Mouse (Mus musculus) G1E (cell line): ENCODE measurements around the gene Scamp3.
"Not testable (repeated sequence)": the region's sequence is repeated elsewhere in the genome, so short reads cannot be mapped to it uniquely, and the experiment has no call there.

Source experiments
- CTCF ChIP-seq: IDR thresholded peaks from 2 replicates; pipeline ENCODE4 v1.5.1; 2012; ENCODE audit warnings: low read depth, low read length, inconsistent platforms, mixed read lengths
- GATA1 ChIP-seq: IDR thresholded peaks from 2 replicates; pipeline ENCODE4 v1.6.1; 2012; ENCODE audit warnings: borderline replicate concordance, low read length, inconsistent platforms, mixed read lengths
- POLR2AphosphoS5 ChIP-seq: IDR thresholded peaks from 2 replicates; pipeline ENCODE4 v1.6.1; 2012; ENCODE audit warnings: low read depth, low read length, inconsistent platforms; ENCODE audit not compliant: insufficient replicate concordance
- TAL1 ChIP-seq: conservative IDR thresholded peaks from 2 replicates; pipeline ENCODE4 v1.6.1; 2012; ENCODE audit warnings: low read depth, low read length, inconsistent platforms, mixed read lengths

DNA sequence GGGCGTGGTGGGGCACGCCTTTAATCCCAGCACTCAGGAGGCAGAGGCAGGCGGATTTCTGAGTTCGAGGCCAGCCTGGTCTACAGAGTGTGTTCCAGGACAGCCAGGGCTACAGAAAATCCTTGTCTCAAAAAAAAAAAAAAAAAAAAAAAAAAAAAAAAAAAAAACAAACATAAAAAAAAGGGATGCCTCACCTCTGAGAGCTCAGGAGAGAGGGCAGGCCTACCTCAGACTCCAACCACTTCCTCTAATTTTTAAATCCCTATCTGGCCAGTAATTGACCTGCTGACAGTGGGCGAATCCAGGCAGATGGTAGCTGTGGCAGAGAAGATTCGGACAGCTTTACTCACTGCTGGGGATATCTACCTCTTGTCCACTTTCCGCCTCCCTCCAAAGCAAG lies 39.1 kb downstream of the Scamp3 start:
- TF ChIP-seq TAL1, CTCF, GATA1, POLR2AphosphoS5: not testable (repeated sequence)
